Mouse (Mus musculus) midbrain, postnatal 0 days (tissue): ENCODE measurements around the gene Ring1. TPM values are rescaled to one million over a fixed set of nuclear protein-coding genes. Genes with fewer than 3 reads are reported as not detected.
A peak's percentile ranks its signal among the peaks of the same experiment; 100 is the strongest.

Source experiments
- ATAC-seq: fragments of 200-750 bp; cut with Nextera tagmentation; 2 replicates; pipeline ENCODE4 v1.8.0; 2017; ENCODE audit warnings: moderate number of reproducible peaks, mild to moderate bottlenecking, moderate TSS enrichment, moderate library complexity; ENCODE audit not compliant: low FRiP score
- DNase-seq: peaks from one replicate; pipeline ENCODE4 v3.0.0-alpha.2; 2015; ENCODE audit warnings: low spot score
- H3K27ac ChIP-seq: fragments of 300-500 bp; sonication (generic); 2 replicates; pipeline ENCODE4 v1.5.1; 2014; ENCODE audit warnings: low read depth, mild to moderate bottlenecking, low read length, mixed read lengths
- H3K27me3 ChIP-seq: fragments of 300-500 bp; sonication (generic); 2 replicates; pipeline ENCODE4 v1.6.1; 2014; ENCODE audit warnings: low read length, control low read depth, mixed read lengths; ENCODE audit not compliant: insufficient read depth
- H3K36me3 ChIP-seq: fragments of 300-500 bp; sonication (generic); 2 replicates; pipeline ENCODE4 v1.6.1; 2014; ENCODE audit warnings: low read length, control low read depth, mixed read lengths; ENCODE audit not compliant: insufficient read depth
- H3K4me1 ChIP-seq: fragments of 300-500 bp; sonication (generic); 2 replicates; pipeline ENCODE4 v1.6.1; 2014; ENCODE audit warnings: mild to moderate bottlenecking, control low read depth, antibody characterized with exemption, low read length, mixed read lengths; ENCODE audit not compliant: insufficient read depth
- H3K4me2 ChIP-seq: fragments of 300-500 bp; sonication (generic); 2 replicates; pipeline ENCODE4 v1.6.1; 2014; ENCODE audit warnings: low read depth, mild to moderate bottlenecking, low read length, mixed read lengths; ENCODE audit not compliant: poor library complexity, severe bottlenecking
- H3K4me3 ChIP-seq: fragments of 300-500 bp; sonication (generic); 2 replicates; pipeline ENCODE4 v1.5.1; 2014; ENCODE audit warnings: low read depth, mild to moderate bottlenecking, low read length, moderate library complexity
- H3K9ac ChIP-seq: fragments of 300-500 bp; sonication (generic); replicated peaks from 2 replicates; pipeline ENCODE4 v1.6.1; 2014; ENCODE audit warnings: mild to moderate bottlenecking, low read length, moderate library complexity, mixed read lengths; ENCODE audit not compliant: poor library complexity, severe bottlenecking
- H3K9me3 ChIP-seq: fragments of 300-500 bp; sonication (generic); 2 replicates; pipeline ENCODE4 v1.6.1; 2016; ENCODE audit warnings: low read length, control low read depth
- CTCF ChIP-seq: IDR thresholded peaks from 2 replicates; pipeline ENCODE4 v1.5.1; 2016; ENCODE audit warnings: antibody characterized with exemption, mild to moderate bottlenecking
- WGBS: fragments of 180-500 bp; shearing (Covaris S2); extraction: QIAGEN DNeasy Blood & Tissue Kit; methylation state at CpG from one replicate; pipeline ENCODE4 v1.1.7; 2014; 5-methylcytosine and 5-hydroxymethylcytosine counted together
- polyA plus RNA-seq: library from polyadenylated mRNA; unstranded; fragments of >200 nt; fragmentation: Nextera tagmentation; extraction: Ambion mirVana; gene quantifications from 2 replicates; pipeline ENCODE4 v1.2.1, GENCODE M21; 2015
- total RNA-seq: library from RNA; depleted of rRNA; stranded (reverse); fragments of >200 nt; gene quantifications from 2 replicates; pipeline ENCODE4 v1.2.3, GENCODE M21; 2014

The Ring1 gene
- total and polyA plus RNA-seq, 2 experiments from 2014 or later: 19.5 TPM

- peak overlapping the region; percentile 39; the same call in 1 of the 2 replicates for H3K9ac ChIP-seq
- H3K4me2 ChIP-seq: peak overlapping the region; percentile 49
- no peak for TF ChIP-seq CTCF
- H3K36me3 ChIP-seq: peaks cover 24% of the 10 kb centered on the region
- DNase-seq: peak; percentile 33
- H3K27ac ChIP-seq: no peak overlapping the region
- no peaks in the 10 kb centered on the region for H3K9me3 ChIP-seq
- ATAC-seq: no peak
- peak overlapping the region; percentile 28 for H3K4me3 ChIP-seq
- no peaks in the 10 kb centered on the region for H3K27me3 ChIP-seq
- H3K4me1 ChIP-seq: no peaks in the 10 kb centered on the region
- 34% methylated on average over 17 of the region's 17 CpGs for WGBS
Measured at GRCm38 (mm10) chr17:34039562-34040450, 15.3 kb upstream of the Ring1 start.

GRCm38 (mm10) chr17:34038878-34039561, 14.5 kb upstream of the Ring1 start, which contains the start of gene Col11a2:
Col11a2 (plus strand) TSS chr17:34039437.
- peaks cover 24% of the 10 kb centered on the region for H3K36me3 ChIP-seq
- no peak within 1 kb of the TSS for H3K27ac ChIP-seq
- WGBS: 12% methylated on average over 28 of the region's 28 CpGs
- peak within 1 kb of the TSS; percentile 49 for H3K4me2 ChIP-seq
- H3K9ac ChIP-seq: peak within 1 kb of the TSS; percentile 39; the same call in 1 of the 2 replicates
- no peaks in the 10 kb centered on the region for H3K9me3 ChIP-seq
- H3K4me3 ChIP-seq: peak within 1 kb of the TSS; percentile 28
- peak; percentile 26 for DNase-seq
- peak; percentile 35; the same call in 1 of the 2 replicates for ATAC-seq
- H3K27me3 ChIP-seq: no peaks in the 10 kb centered on the region
- H3K4me1 ChIP-seq: no peaks in the 10 kb centered on the region
- peak; percentile 36 for TF ChIP-seq CTCF

GRCm38 (mm10) chr17:34038440-34038839, 14.0 kb upstream of the Ring1 start:
- Histone ChIP-seq H3K27me3 (no peaks in the 10 kb centered on the region), H3K36me3 (peaks cover 24% of the 10 kb centered on the region), H3K9ac (0 out of 2 replicates have a peak overlapping the region, but pooled peaks have one; percentile 39), H3K4me1 (no peaks in the 10 kb centered on the region), H3K9me3 (no peaks in the 10 kb centered on the region), H3K27ac (no peak overlapping the region), H3K4me3 (peak overlapping the region; percentile 28), H3K4me2 (peak overlapping the region; percentile 49)
- TF ChIP-seq CTCF: no peak
- ATAC-seq (no peak), DNase-seq (peak; percentile 51)
- 16% methylated on average over 20 of the region's 21 CpGs for WGBS

GRCm38 (mm10) chr17:34037241-34037640, 12.8 kb upstream of the Ring1 start:
- Histone ChIP-seq H3K4me1 (peaks cover 8% of the 10 kb centered on the region), H3K36me3 (peaks cover 24% of the 10 kb centered on the region), H3K27ac (no peak overlapping the region), H3K9me3 (no peaks in the 10 kb centered on the region), H3K4me3 (no peak overlapping the region), H3K9ac (no peak overlapping the region), H3K4me2 (no peak overlapping the region), H3K27me3 (no peaks in the 10 kb centered on the region)
- no peak for TF ChIP-seq CTCF
- 93% methylated on average over 7 of the region's 7 CpGs for WGBS
- DNase-seq (no peak), ATAC-seq (no peak)

GRCm38 (mm10) chr17:34036647-34037046, 12.2 kb upstream of the Ring1 start:
- ATAC-seq: no peak
- Histone ChIP-seq H3K36me3 (peaks cover 24% of the 10 kb centered on the region), H3K27me3 (no peaks in the 10 kb centered on the region), H3K9me3 (no peaks in the 10 kb centered on the region), H3K9ac (no peak overlapping the region), H3K4me1 (peaks cover 8% of the 10 kb centered on the region), H3K4me2 (no peak overlapping the region), H3K4me3 (no peak overlapping the region), H3K27ac (no peak overlapping the region)
- TF ChIP-seq CTCF: no peak
- DNase-seq: no peak
- WGBS: 84% methylated on average over 10 of the region's 10 CpGs
